Mouse (Mus musculus): ENCODE measurements around the gene Epdr1. TPM values are rescaled to one million over a fixed set of nuclear protein-coding genes. Genes with fewer than 3 reads are reported as not detected.
"Not testable (repeated sequence)": the region's sequence is repeated elsewhere in the genome, so short reads cannot be mapped to it uniquely, and the experiment has no call there.

Epdr1 gene
- polyA plus RNA-seq, 1 experiment from 2014 or later: 14.0 TPM

GRCm38 (mm10) chr13:19575947-19576346, 43.8 kb downstream of the Epdr1 start:
- ATAC-seq: no peak
- H3K9me3 ChIP-seq (ENCODE audit: control insufficient read depth, low read length): no peaks in the 10 kb centered on the region
- no peak overlapping the region for H3K9ac ChIP-seq (ENCODE audit: low read depth, low read length)
- no peak overlapping the region for H3K4me3 ChIP-seq (ENCODE audit: low read length)
- 81% methylated on average over 3 of the region's 3 CpGs for WGBS
- no peaks in the 10 kb centered on the region for H3K36me3 ChIP-seq (ENCODE audit: control insufficient read depth, insufficient read depth, low read length)
- no peak overlapping the region for H3K27ac ChIP-seq (ENCODE audit: low read length)
- H3K27me3 ChIP-seq (replicated peaks; ENCODE audit: control insufficient read depth, insufficient read depth, low read length): no peaks in the 10 kb centered on the region
- no peaks in the 10 kb centered on the region for H3K4me1 ChIP-seq (ENCODE audit: control insufficient read depth, insufficient read depth, low read length)
- no peak overlapping the region for H3K4me2 ChIP-seq (ENCODE audit: low read depth, low read length)

- WGBS: 89% methylated on average over 2 of the region's 2 CpGs
- H3K4me1 ChIP-seq (ENCODE audit: control insufficient read depth, insufficient read depth, low read length); H3K4me2 ChIP-seq (ENCODE audit: low read depth, low read length); H3K27ac ChIP-seq (ENCODE audit: low read length); H3K9ac ChIP-seq (ENCODE audit: low read depth, low read length); H3K9me3 ChIP-seq (ENCODE audit: control insufficient read depth, low read length); ATAC-seq; H3K4me3 ChIP-seq (ENCODE audit: low read length); H3K36me3 ChIP-seq (ENCODE audit: control insufficient read depth, insufficient read depth, low read length); H3K27me3 ChIP-seq (replicated peaks; ENCODE audit: control insufficient read depth, insufficient read depth, low read length): not testable (repeated sequence)
Observed at GRCm38 (mm10) chr13:19574723-19575122, 45.0 kb downstream of the Epdr1 start.

GRCm38 (mm10) chr13:19570166-19570565, 49.6 kb downstream of the Epdr1 start:
- H3K4me1 ChIP-seq (ENCODE audit: control insufficient read depth, insufficient read depth, low read length); H3K36me3 ChIP-seq (ENCODE audit: control insufficient read depth, insufficient read depth, low read length); ATAC-seq: not testable (repeated sequence)

GRCm38 (mm10) chr13:19562510-19562909, 57.2 kb downstream of the Epdr1 start:
- Histone ChIP-seq H3K9me3 (ENCODE audit: control insufficient read depth, low read length) (no peaks in the 10 kb centered on the region), H3K27ac (ENCODE audit: low read length) (no peak overlapping the region), H3K4me3 (ENCODE audit: low read length) (no peak overlapping the region), H3K4me2 (ENCODE audit: low read depth, low read length) (no peak overlapping the region), H3K9ac (ENCODE audit: low read depth, low read length) (no peak overlapping the region), H3K4me1 (ENCODE audit: control insufficient read depth, insufficient read depth, low read length) (no peaks in the 10 kb centered on the region), H3K36me3 (ENCODE audit: control insufficient read depth, insufficient read depth, low read length) (no peaks in the 10 kb centered on the region), H3K27me3 (replicated peaks; ENCODE audit: control insufficient read depth, insufficient read depth, low read length) (no peaks in the 10 kb centered on the region)
- WGBS: 83% methylated on average over 1 of the region's 1 CpGs
- ATAC-seq: no peak

More at GRCm38 (mm10) chr13:19570166-19570565, 49.6 kb downstream of the Epdr1 start:
- H3K9ac ChIP-seq (ENCODE audit: low read depth, low read length); H3K27ac ChIP-seq (ENCODE audit: low read length); H3K27me3 ChIP-seq (replicated peaks; ENCODE audit: control insufficient read depth, insufficient read depth, low read length); H3K4me2 ChIP-seq (ENCODE audit: low read depth, low read length); H3K9me3 ChIP-seq (ENCODE audit: control insufficient read depth, low read length); H3K4me3 ChIP-seq (ENCODE audit: low read length): not testable (repeated sequence)

GRCm38 (mm10) chr13:19555391-19555790, 64.3 kb downstream of the Epdr1 start:
- H3K27ac ChIP-seq (ENCODE audit: low read length): no peak overlapping the region
- H3K36me3 ChIP-seq (ENCODE audit: control insufficient read depth, insufficient read depth, low read length): no peaks in the 10 kb centered on the region
- H3K27me3 ChIP-seq (replicated peaks; ENCODE audit: control insufficient read depth, insufficient read depth, low read length): no peaks in the 10 kb centered on the region
- no peaks in the 10 kb centered on the region for H3K4me1 ChIP-seq (ENCODE audit: control insufficient read depth, insufficient read depth, low read length)
- no peak for ATAC-seq
- 86% methylated on average over 4 of the region's 4 CpGs for WGBS
- H3K4me3 ChIP-seq (ENCODE audit: low read length): no peak overlapping the region
- H3K9me3 ChIP-seq (ENCODE audit: control insufficient read depth, low read length): no peaks in the 10 kb centered on the region
- H3K9ac ChIP-seq (ENCODE audit: low read depth, low read length): no peak overlapping the region
- no peak overlapping the region for H3K4me2 ChIP-seq (ENCODE audit: low read depth, low read length)

Other genes starting within 250 kb of the Epdr1 start
- 86.5 and 94.8 TPM in 2 replicates for gene Stard3nl, start 224.1 kb downstream of the Epdr1 start, polyA plus RNA-seq (2015; fragmentation: Nextera tagmentation; extraction: Ambion mirVana)
- gene Sfrp4, start 3.2 kb upstream of the Epdr1 start, polyA plus RNA-seq (2015; fragmentation: Nextera tagmentation; extraction: Ambion mirVana): 0.34 and 0.40 TPM in 2 replicates
- gene Nme8, start 77.9 kb upstream of the Epdr1 start, polyA plus RNA-seq (2015; fragmentation: Nextera tagmentation; extraction: Ambion mirVana): not detected in 2 replicates
- gene Gpr141, start 204.3 kb upstream of the Epdr1 start, polyA plus RNA-seq (2015; fragmentation: Nextera tagmentation; extraction: Ambion mirVana): 0.60 and 0.86 TPM in 2 replicates